Mouse (Mus musculus): ENCODE results near the gene Cops9. TPM values are rescaled to one million over a fixed set of nuclear protein-coding genes. Genes with fewer than 3 reads are reported as not detected.

Cops9 gene
- total RNA-seq, 2 experiments from 2014 or later = 221 to 231 TPM

GRCm38 (mm10) chr1:92647026-92647425, 5.2 kb upstream of the Cops9 start:
- no peak for DNase-seq
- intact Hi-C loops (cut with DNase I) = loop anchor here (2.0 to 5.0 kb wide), 3 partner anchors 32 to 250 kb away; no protein-coding TSS in a partner anchor

GRCm38 (mm10) chr1:92646601-92647000, 4.8 kb upstream of the Cops9 start:
- intact Hi-C loops (cut with DNase I) = loop anchor here (2.0 to 5.0 kb wide), 3 partner anchors 32 to 251 kb away; no protein-coding TSS in a partner anchor
- DNase-seq = no peak

- DNase-seq = no peak
- intact Hi-C loops (cut with DNase I) = loop anchor here (2.0 to 5.0 kb wide), 3 partner anchors 31 to 251 kb away; no protein-coding TSS in a partner anchor
These were observed 4.3 kb upstream of the Cops9 start for GRCm38 (mm10) chr1:92646111-92646510.

GRCm38 (mm10) chr1:92644916-92645315, 3.1 kb upstream of the Cops9 start:
- no peak for DNase-seq
- intact Hi-C loops (cut with DNase I) = loop anchor here (5.0 kb wide), 2 partner anchors 123 to 252 kb away; no protein-coding TSS in a partner anchor

- no peak for DNase-seq
- intact Hi-C loops (cut with DNase I) = no loop called here
These were observed 1.9 kb upstream of the Cops9 start for GRCm38 (mm10) chr1:92643691-92644090.

- intact Hi-C loops (cut with DNase I) = no loop called here
- no peak for DNase-seq
These were observed 1.4 kb downstream of the Cops9 start for GRCm38 (mm10) chr1:92640393-92640792.

- intact Hi-C loops (cut with DNase I) = no loop called here
- no peak for DNase-seq
These were observed 3.0 kb downstream of the Cops9 start for GRCm38 (mm10) chr1:92638736-92639135.

GRCm38 (mm10) chr1:92638181-92638580, 3.6 kb downstream of the Cops9 start:
- DNase-seq = no peak
- intact Hi-C loops (cut with DNase I) = no loop called here

GRCm38 (mm10) chr1:92637501-92638172, 4.1 kb downstream of the Cops9 start:
- DNase-seq = no peak

GRCm38 (mm10) chr1:92636676-92637075, 5.1 kb downstream of the Cops9 start:
- intact Hi-C loops (cut with DNase I) = no loop called here
- no peak for DNase-seq

More at GRCm38 (mm10) chr1:92637501-92638172, 4.1 kb downstream of the Cops9 start:
- intact Hi-C loops (cut with DNase I) = no loop called here

GRCm38 (mm10) chr1:92636015-92636414, 5.8 kb downstream of the Cops9 start:
- no peak for DNase-seq
- intact Hi-C loops (cut with DNase I) = no loop called here

GRCm38 (mm10) chr1:92634976-92635599, 6.7 kb downstream of the Cops9 start:
- DNase-seq = no peak
- intact Hi-C loops (cut with DNase I) = no loop called here

GRCm38 (mm10) chr1:92634569-92634968, 7.2 kb downstream of the Cops9 start:
- no peak for DNase-seq
- intact Hi-C loops (cut with DNase I) = no loop called here

- DNase-seq = no peak
- intact Hi-C loops (cut with DNase I) = no loop called here
These were observed 8.1 kb downstream of the Cops9 start for GRCm38 (mm10) chr1:92633726-92634125.

GRCm38 (mm10) chr1:92632948-92633347, 8.8 kb downstream of the Cops9 start:
- intact Hi-C loops (cut with DNase I) = no loop called here
- no peak for DNase-seq

- DNase-seq = no peak
- intact Hi-C loops (cut with DNase I) = no loop called here
These were observed 9.6 kb downstream of the Cops9 start for GRCm38 (mm10) chr1:92632196-92632595.

GRCm38 (mm10) chr1:92628227-92628626, 13.6 kb downstream of the Cops9 start:
- DNase-seq = no peak
- intact Hi-C loops (cut with DNase I) = no loop called here

- DNase-seq = no peak
- intact Hi-C loops (cut with DNase I) = loop anchor here (10.0 kb wide), 1 partner anchor 704 kb away; no protein-coding TSS in a partner anchor
These were observed 23.4 kb downstream of the Cops9 start for GRCm38 (mm10) chr1:92618360-92618759.

- DNase-seq = no peak
- intact Hi-C loops (cut with DNase I) = loop anchor here (10.0 kb wide), 1 partner anchor 703 kb away; no protein-coding TSS in a partner anchor
These were observed 24.3 kb downstream of the Cops9 start, which contains the start of gene Olfr12 for GRCm38 (mm10) chr1:92617488-92617887. TSS of gene Olfr12 (plus strand) at chr1:92617788.

- intact Hi-C loops (cut with DNase I) = loop anchor here (10.0 kb wide), 1 partner anchor 701 kb away; no protein-coding TSS in a partner anchor
- no peak for DNase-seq
These were observed 25.7 kb downstream of the Cops9 start for GRCm38 (mm10) chr1:92616046-92616445.

- DNase-seq = peak; percentile 23 to 30
- intact Hi-C loops (cut with DNase I) = loop anchor here (2.0 to 10.0 kb wide), 3 partner anchors 32 to 700 kb away; no protein-coding TSS in a partner anchor
These were observed 27.3 kb downstream of the Cops9 start for GRCm38 (mm10) chr1:92614516-92614915.

- DNase-seq = no peak
- intact Hi-C loops (cut with DNase I) = loop anchor here (5.0 to 10.0 kb wide), 2 partner anchors 651 to 698 kb away; no protein-coding TSS in a partner anchor
These were observed 28.6 kb downstream of the Cops9 start for GRCm38 (mm10) chr1:92613175-92613574.

All from heart, postnatal 10 days (tissue).